Mouse (Mus musculus) ES-E14 (cell line): ENCODE measurements around the gene Insrr. TPM values are rescaled to one million over a fixed set of nuclear protein-coding genes. Genes with fewer than 3 reads are reported as not detected.

Source experiments
- DNase-seq: peaks from one replicate; pipeline ENCODE4 v3.0.0-alpha.2; 2013; ENCODE audit warnings: low read depth, low spot score
- H3K27ac ChIP-seq: 2 replicates; pipeline ENCODE4 v1.5.1; 2012; ENCODE audit warnings: low read depth, mild to moderate bottlenecking, low read length, moderate library complexity, mixed read lengths; ENCODE audit not compliant: poor library complexity, insufficient read depth, severe bottlenecking
- H3K36me3 ChIP-seq: 2 replicates; pipeline ENCODE4 v1.6.1; 2012; ENCODE audit warnings: mild to moderate bottlenecking, low read length, moderate library complexity, mixed read lengths; ENCODE audit not compliant: control insufficient read depth, poor library complexity, insufficient read depth, severe bottlenecking
- H3K4me1 ChIP-seq, 2 experiments: fragments of 150-350 bp in 1 of 2; sonication (generic) in 1 of 2; 2 replicates each; pipeline ENCODE4 v1.6.1; 2012; ENCODE audit warnings: low read length in 2 of 2, mild to moderate bottlenecking in 1 of 2, mixed read lengths in 1 of 2; ENCODE audit not compliant: control insufficient read depth in 2 of 2, insufficient read depth in 2 of 2, poor library complexity in 1 of 2
- H3K4me3 ChIP-seq, 2 experiments: fragments of 150-350 bp in 1 of 2; sonication (generic) in 1 of 2; 2 replicates each; pipeline ENCODE4 v1.5.1; 2012; ENCODE audit warnings: low read length in 2 of 2, low read depth in 1 of 2, mild to moderate bottlenecking in 1 of 2, mixed read lengths in 1 of 2; ENCODE audit not compliant: insufficient read depth in 1 of 2, poor library complexity in 1 of 2, severe bottlenecking in 1 of 2
- H3K9ac ChIP-seq: 2 replicates; pipeline ENCODE4 v1.6.1; 2012; ENCODE audit warnings: low read depth, mild to moderate bottlenecking, low read length, mixed read lengths; ENCODE audit not compliant: poor library complexity, insufficient read depth, severe bottlenecking
- H3K9me3 ChIP-seq: fragments of 150-350 bp; sonication (generic); 2 replicates; pipeline ENCODE4 v1.6.1; 2012; ENCODE audit warnings: low read depth, mild to moderate bottlenecking, low read length; ENCODE audit not compliant: control insufficient read depth, insufficient read depth
- CHD2 ChIP-seq: IDR thresholded peaks from 2 replicates; pipeline ENCODE4 v1.6.1; 2014; ENCODE audit warnings: mild to moderate bottlenecking, low read depth, low read length, inconsistent platforms
- HCFC1 ChIP-seq: IDR thresholded peaks from 2 replicates; pipeline ENCODE4 v1.6.1; 2012; ENCODE audit warnings: low read length, inconsistent platforms, borderline replicate concordance; ENCODE audit not compliant: insufficient read depth
- MAFK ChIP-seq: IDR thresholded peaks from 2 replicates; pipeline ENCODE4 v1.6.1; 2014; ENCODE audit warnings: mild to moderate bottlenecking, low read depth, low read length, inconsistent platforms; ENCODE audit not compliant: insufficient read depth
- ZC3H11A ChIP-seq: IDR thresholded peaks from 2 replicates; pipeline ENCODE4 v1.6.1; 2012; ENCODE audit warnings: low read depth, mild to moderate bottlenecking, inconsistent platforms, low read length, borderline replicate concordance
- ZNF384 ChIP-seq: IDR thresholded peaks from 2 replicates; pipeline ENCODE4 v1.6.1; 2012; ENCODE audit warnings: low read depth, low read length, inconsistent platforms
- in situ Hi-C, 2 experiments: fragments of 600-800 bp; cut with MboI; formaldehyde crosslinking; loops; one replicate each; pipeline ENCODE4 v1.15.1; 2025; ENCODE audit warnings: low sequenced_read_pairs in 2 of 2, inconsistent platforms in 1 of 2; ENCODE audit not compliant: unreplicated experiment in 2 of 2
- total RNA-seq: library from RNA; depleted of rRNA; stranded (reverse); fragments of 300-350 nt; gene quantifications from 2 replicates; pipeline ENCODE4 v1.2.3, GENCODE M21; 2012

The Insrr gene
- total RNA-seq, 1 experiment: 0.18 TPM

DNA sequence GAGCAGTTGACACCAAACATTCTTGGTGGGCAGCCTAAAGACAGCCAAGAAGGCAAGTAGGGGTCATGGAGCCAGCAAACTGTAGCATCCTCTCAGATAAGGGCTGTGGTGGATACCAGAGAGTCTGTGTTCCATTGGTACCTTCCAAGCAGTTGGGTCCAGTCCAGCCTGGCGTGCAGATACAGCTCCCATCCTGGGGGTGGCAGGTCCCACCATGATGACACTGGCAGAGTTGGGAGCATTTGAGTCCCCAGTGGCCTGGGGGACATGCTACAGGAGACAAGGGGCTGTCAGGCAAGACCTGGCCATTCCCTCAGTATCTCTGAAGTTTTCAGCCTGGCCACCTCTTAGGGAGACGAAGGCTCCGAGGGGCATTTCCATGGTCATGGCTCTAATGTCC, 44.2 kb upstream of the Insrr start:
- no peaks in the 10 kb centered on the region for H3K36me3 ChIP-seq
- no peak overlapping the region for H3K9ac ChIP-seq
- no peak overlapping the region for H3K27ac ChIP-seq
- H3K4me3 ChIP-seq: no peak overlapping the region
- H3K9me3 ChIP-seq: no peaks in the 10 kb centered on the region
- H3K4me1 ChIP-seq: peaks cover 0 to 5% of the 10 kb centered on the region in 2 experiments; a peak in 1 of 4 replicates
- no peak for DNase-seq
- in situ Hi-C loops: no loop called here
- no peak for TF ChIP-seq CHD2
- TF ChIP-seq ZC3H11A: no peak
- TF ChIP-seq HCFC1: no peak
- no peak for TF ChIP-seq ZNF384
- no peak for TF ChIP-seq MAFK

DNA sequence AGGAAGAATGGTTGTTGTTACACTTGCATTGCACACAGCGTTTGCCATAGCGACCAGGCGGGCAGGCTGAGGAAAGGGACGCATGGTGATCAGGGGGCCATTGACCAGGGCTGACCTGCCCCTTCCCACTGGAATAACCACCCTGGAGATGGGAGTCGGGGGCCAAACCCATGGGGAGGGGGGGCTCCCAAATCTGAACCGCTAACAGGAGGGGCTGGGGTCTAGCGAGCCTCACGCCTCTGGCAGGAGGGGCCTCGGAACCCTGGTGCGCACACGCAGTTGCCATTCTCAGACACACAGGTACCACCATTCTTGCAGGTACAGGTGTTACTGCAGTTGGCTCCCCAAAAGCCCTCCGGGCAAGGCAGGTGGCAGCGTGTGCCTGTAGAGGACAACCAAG, 42.9 kb upstream of the Insrr start:
- no peak overlapping the region for H3K27ac ChIP-seq
- in situ Hi-C loops: no loop called here

DNA sequence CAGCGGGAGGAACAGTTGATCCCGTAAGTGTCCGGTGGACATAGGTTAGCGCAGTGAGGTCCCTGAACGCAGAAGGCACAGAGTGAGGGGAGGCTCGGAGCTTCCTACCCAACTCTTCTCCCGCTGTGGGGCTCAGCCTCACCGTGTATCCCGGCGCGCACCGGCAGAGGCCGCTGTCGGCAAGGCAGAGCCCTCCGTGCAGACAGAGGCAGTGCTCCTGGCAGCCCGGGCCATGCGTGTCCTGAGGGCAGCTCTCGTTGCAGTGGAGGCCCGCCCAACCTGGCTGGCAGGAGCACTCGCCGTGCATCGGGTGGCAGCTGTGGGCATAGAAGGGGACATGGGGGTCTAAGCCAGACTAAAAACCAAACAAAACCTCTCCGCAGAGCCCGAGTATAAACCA, 40.8 kb upstream of the Insrr start:
- peak; percentile 62 for DNase-seq
- Histone ChIP-seq H3K4me3 (peak overlapping the region; percentile 27 to 46), H3K4me1 (peaks cover 1 to 8% of the 10 kb centered on the region in 2 experiments; a peak in 2 of 4 replicates), H3K27ac (no peak overlapping the region), H3K9me3 (no peaks in the 10 kb centered on the region), H3K9ac (peak overlapping the region; percentile 61), H3K36me3 (no peaks in the 10 kb centered on the region)
- TF ChIP-seq HCFC1 (no peak), CHD2 (no peak)
- in situ Hi-C loops: no loop called here

More for the DNA sequence above, 42.9 kb upstream of the Insrr start:
- no peak for TF ChIP-seq ZC3H11A
- TF ChIP-seq ZNF384: no peak
- no peak for TF ChIP-seq MAFK
- TF ChIP-seq CHD2: no peak
- no peak for TF ChIP-seq HCFC1
- DNase-seq: no peak
- Histone ChIP-seq H3K9me3 (no peaks in the 10 kb centered on the region), H3K9ac (no peak overlapping the region), H3K4me3 (no peak overlapping the region; a peak in 1 of 4 replicates), H3K4me1 (peaks cover 1 to 6% of the 10 kb centered on the region in 2 experiments; a peak in 2 of 4 replicates), H3K36me3 (no peaks in the 10 kb centered on the region)

DNA sequence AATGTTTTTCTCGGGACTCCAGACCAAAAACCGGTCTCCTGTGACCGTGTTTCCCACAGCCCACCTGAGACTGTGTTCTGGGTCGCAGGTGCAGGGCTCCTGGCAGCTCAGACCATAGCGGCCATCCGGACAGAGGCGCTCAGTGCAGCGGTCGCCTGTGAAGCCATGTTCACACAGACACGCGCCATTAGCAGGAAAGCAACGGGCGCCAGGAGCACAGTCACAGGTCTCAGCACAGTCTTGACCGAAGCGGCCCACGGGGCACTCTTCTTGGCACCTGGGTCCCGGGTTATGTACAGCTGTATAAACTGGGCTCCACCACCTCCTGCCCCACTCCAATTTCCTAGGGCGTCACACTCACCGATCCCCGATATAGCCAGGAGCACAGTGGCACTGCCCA, 40.3 kb upstream of the Insrr start:
- no peak for DNase-seq
- peaks cover 1 to 8% of the 10 kb centered on the region in 2 experiments; a peak in 2 of 4 replicates for H3K4me1 ChIP-seq
- in situ Hi-C loops: no loop called here
- no peaks in the 10 kb centered on the region for H3K36me3 ChIP-seq
- H3K4me3 ChIP-seq: peak overlapping the region; percentile 27 to 46
- TF ChIP-seq ZNF384 (no peak), CHD2 (no peak), MAFK (no peak), HCFC1 (no peak), ZC3H11A (no peak)
- H3K9me3 ChIP-seq: no peaks in the 10 kb centered on the region
- H3K9ac ChIP-seq: 0 out of 2 replicates have a peak overlapping the region, but pooled peaks have one; percentile 1
- H3K27ac ChIP-seq: no peak overlapping the region

DNA sequence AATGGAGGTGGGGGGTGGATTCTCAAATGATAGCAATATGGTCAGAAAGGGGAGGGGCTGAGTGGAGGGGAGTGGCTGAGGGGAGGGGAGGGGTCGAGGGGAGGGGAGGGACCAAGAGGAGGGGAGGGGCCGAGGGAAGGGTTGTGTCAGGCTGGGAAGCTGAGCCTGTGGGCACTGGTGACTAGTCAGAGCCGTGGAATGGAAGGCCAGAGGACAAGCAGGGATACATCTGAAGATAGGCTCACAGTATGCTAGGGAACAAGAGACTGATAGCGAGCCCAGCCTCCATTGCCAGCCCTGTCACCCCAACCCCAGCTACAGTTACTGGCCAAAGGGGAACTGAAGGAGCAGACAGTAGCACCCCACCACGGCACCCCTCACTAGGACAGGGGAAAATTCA, 38.1 kb upstream of the Insrr start:
- H3K9ac ChIP-seq: no peak overlapping the region
- TF ChIP-seq ZNF384: no peak
- TF ChIP-seq HCFC1: no peak
- TF ChIP-seq MAFK: no peak
- no peak for TF ChIP-seq CHD2
- no peaks in the 10 kb centered on the region for H3K36me3 ChIP-seq
- no peak overlapping the region for H3K27ac ChIP-seq
- H3K4me1 ChIP-seq: peaks cover 1 to 19% of the 10 kb centered on the region in 2 experiments; a peak in 2 of 4 replicates
- DNase-seq: no peak
- in situ Hi-C loops: no loop called here
- H3K4me3 ChIP-seq: no peak overlapping the region
- no peaks in the 10 kb centered on the region for H3K9me3 ChIP-seq
